Mouse (Mus musculus) cerebellum, adult 11 months (tissue): ENCODE data around the gene Tcf12.

ENCODE experiments used
- DNase-seq: peaks from one replicate; pipeline ENCODE4 v3.0.0; 2022

Gene Tcf12

DNA sequence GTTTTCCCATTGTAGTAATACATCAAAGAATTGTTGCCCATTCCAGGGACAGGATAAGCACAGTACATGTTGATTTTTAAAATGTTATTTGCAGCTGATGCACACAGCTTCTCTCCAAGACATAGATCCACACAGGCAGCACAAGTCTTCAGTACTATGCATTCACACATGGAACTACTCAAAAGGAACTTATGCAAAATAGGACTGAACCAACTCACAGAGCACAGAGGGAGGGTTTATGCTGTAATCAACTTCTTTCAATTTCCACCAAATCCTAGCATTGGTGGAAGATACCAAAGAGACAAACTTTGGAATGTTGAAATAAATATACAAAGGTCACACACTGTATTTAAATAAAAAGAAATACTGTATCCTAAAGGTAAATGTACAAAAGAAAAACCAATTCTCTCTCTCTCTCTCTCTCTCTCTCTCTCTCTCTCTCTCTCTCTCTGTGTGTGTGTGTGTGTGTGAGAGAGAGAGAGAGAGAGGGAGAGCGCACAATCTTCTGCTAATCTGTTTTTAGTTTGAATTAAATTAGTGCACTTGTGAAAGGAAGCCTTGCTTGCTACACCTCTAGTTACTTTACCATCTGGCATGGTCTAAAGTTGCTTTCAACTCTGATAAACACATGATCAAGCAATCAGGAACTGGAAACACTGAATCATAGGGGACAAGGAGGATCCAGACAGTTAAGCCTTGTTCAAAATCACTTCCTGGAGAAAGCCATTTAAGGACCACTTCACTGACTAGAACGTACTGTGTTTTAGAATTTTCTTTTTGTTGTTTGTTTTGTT is 215.5 kb downstream of the Tcf12 start:
- no peak for DNase-seq

DNA sequence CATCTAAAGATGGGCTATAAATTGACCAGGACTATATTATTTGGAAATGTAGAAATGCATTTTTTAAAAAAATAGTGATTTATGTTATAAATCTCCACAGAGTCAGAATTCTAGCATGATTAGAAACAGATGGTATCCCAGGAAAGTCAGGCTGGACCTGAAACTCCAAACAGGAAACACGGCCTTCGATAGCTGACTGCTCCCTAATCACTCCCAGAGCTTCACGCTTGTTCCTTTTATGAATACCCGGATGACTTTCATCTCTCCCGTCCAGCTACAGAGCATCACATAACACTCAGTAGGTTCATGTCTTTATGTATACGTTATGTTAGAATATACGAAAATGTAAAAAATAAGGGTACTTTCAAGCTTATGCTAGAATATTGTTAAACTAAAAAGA is 216.4 kb downstream of the Tcf12 start:
- DNase-seq = no peak

DNA sequence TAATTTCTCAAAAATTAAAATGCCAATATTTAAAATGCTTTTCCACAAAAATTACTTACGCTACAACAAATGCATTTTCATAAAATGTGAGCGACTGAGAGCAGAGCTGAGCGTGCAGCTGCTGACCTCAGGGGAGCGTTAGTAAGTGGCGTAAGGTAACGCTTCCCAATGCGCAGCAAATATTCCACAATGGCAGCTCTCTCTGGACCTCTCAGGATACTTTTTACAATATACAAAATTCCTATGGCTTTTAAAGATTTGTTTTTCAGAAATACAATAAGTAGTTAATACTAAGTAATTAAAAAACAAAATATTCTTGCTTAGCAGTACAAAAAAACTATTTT is 216.8 kb downstream of the Tcf12 start:
- DNase-seq = no peak

DNA sequence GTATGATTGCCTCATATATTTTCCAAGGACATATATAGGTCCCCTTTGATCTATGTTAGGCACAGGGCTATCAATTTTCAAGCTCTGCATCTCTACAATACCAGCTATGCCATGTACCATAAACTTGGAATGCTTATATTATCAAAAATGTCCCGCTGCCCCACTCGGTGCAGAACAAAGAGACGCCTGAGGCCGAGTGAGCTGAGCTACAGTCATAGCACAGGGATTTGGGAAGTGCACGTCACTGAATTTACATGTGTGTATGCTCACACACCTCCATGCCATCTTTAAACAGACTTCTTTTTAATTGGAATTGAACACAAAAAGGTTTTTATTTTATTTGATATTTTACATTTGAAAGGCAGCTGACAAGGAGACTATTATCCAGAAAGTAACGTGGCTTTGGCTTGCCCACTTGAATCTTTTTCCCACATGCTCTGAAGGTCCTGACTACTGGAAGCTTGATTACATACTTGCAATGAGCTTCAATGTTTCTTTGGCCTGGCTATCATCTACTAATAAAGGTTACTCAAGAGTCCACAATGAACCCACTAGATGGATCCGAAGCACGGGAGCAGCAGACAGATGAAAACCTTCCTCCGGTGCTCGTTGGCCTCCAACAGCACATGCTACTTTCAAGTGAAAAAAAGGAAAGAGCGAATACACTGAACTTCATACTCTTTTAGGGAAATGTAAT is 217.3 kb downstream of the Tcf12 start:
- DNase-seq = no peak

DNA sequence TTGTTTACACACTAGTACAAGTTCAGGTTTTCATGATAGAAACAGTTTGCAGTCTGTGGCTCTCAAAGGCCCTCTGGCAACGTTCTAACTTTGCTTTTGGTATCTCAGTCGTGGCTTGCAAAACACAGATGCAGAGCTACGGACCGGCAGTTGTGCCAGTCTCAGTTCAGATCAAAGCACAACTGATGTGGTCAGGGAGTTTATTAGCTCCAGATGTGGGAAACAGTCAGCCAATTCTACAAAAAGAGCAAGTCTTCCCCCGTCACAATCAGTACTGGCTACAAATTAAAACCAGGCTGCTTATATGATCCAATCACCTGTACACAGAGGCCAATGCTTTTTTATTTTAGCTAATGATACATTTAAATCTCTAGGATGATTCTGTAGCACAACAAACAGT is 223.2 kb downstream of the Tcf12 start:
- DNase-seq = no peak

DNA sequence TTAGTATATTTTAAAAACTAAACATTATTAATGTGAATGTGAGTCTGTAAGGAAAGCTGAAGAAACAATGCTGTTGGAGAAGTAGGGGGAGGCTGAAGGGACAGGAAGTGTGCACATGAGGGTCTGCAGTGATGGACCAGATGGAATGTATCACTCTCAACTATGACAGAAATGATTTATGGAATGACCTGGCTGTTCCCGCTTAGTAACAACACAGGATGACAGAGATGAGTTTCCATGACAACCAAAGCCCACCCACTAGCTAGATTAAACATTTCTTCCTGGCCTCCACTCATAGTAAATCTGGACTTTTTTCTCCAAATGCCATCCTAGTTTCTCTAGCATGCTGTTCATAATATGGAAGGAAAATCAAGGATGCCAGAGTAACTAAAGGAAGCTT is 231.0 kb downstream of the Tcf12 start:
- DNase-seq = no peak

GRCm38 (mm10) chr9:71879972-71880371 is 231.7 kb downstream of the Tcf12 start:
- no peak for DNase-seq

DNA sequence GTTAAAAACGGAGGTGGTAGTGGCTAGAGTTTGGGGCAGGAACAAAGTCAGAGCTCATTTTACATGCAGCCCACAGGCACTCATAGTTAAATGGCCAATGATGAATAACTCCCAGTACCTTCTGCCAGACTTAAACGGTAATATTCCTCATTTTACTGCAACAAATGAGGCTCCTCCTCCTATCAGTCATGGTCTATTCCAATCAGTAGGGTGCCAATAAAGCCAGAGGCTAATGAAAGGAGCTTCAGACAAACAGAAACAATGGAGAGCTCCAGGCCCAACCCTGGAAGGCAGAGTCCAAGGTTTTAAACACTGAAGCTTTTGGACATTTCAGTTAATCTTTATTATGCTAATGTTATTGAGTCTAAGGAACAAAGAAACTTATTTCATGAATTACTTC is 232.3 kb downstream of the Tcf12 start:
- no peak for DNase-seq

- no peak for DNase-seq
These were observed 233.8 kb downstream of the Tcf12 start for GRCm38 (mm10) chr9:71877867-71878266.

GRCm38 (mm10) chr9:71874761-71875160 is 236.9 kb downstream of the Tcf12 start:
- DNase-seq = no peak

- DNase-seq = no peak
These were observed 237.6 kb downstream of the Tcf12 start for GRCm38 (mm10) chr9:71874035-71874572.

GRCm38 (mm10) chr9:71863338-71863737 is 248.3 kb downstream of the Tcf12 start:
- DNase-seq = no peak

- DNase-seq = no peak
These were observed 250.0 kb downstream of the Tcf12 start for GRCm38 (mm10) chr9:71861629-71862028.

DNA sequence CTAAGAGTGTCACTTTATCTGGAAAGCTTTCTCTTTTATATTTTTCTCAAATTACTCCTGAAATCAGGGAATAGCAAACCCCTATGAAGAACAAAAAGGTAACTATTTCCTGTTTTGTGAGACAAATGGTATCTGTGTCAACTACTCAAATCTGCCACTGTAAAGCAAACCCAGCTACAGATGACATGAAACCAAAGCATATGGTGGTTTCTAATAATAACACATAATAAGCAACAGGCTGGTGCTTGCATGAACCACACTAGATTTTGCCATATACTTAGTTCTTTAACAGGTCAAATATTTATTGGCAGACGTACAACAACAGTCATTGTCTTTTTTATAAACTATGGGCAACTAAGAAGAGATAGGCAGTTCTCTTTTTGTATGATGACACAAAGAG is 253.7 kb downstream of the Tcf12 start:
- DNase-seq = no peak

GRCm38 (mm10) chr9:71853904-71854303 is 257.8 kb downstream of the Tcf12 start:
- DNase-seq = no peak

DNA sequence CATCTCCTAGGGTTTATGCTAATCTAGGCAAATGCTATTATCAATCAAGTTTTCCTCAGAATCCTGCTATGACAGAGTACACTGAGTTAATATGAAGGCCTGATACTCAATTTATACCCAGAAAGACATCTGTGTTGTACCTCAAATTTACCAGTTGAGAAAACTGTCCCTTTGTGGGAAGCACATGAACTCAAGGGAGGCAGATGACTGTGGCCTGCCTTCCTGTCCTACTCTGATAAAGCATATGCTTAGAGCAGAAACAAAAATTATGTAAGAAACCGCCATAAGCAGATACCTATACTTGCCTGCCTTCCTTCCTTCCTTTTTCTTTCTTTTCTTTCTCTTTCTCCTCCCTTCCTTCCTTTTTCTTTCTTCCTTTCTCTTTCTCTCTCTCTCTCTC is 261.4 kb downstream of the Tcf12 start:
- DNase-seq = no peak

DNA sequence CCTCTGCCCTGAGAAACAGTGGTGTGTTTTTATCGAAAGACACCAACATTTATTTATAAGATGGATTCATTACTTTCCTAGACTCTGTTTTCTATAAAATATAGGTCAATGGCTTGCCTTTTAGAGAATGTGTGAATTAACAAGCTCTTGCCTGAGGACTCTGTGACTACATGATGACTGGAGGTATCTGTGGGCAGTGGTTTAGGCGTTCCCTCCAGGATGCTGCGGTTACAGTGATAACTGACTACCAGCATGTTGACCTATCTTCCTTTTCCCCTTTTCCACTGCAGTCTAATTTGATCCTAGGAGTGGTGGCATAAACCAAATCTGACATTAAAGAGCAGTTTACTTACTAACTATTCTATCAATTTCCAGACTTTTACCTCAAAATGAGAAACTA is 263.3 kb downstream of the Tcf12 start:
- no peak for DNase-seq

GRCm38 (mm10) chr9:71847921-71848320 is 263.8 kb downstream of the Tcf12 start:
- no peak for DNase-seq

DNA sequence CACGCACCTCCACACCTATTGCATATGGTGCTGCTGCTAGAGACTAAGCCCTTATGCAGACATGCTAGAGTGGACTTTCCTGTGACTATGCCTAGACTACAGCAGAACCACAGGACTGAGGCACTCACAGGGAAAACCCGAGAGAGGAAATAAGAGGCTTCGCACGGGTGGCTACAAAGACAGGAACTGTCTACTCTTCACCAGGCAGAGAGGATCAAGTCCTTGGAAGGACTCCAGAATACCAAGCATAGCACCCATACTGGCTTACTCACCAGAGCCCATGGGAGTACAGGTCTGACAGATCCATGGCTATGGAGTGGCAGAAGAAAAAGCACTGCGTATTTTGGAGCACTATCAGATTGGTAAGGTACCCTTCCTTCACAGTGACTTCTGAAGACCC is 269.8 kb downstream of the Tcf12 start:
- no peak for DNase-seq

DNA sequence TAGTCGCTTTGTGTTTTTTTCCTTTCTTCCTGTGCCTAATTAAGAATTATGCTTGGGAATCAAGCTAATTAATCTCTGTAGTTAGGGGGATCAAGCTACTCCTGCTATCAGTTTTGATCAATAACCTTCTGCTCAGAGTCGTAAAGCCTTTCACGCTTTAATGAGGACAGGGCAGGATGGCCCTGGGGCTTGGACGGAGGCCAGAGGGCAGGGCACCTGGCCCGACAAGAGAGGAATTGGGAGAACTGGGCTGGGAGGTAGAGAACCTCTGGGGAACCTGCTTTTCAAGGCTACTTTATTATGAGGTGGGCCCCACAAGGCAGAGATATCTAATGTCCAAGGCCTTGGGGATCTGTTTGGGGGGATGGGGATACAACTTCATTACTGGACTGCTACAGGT is 274.3 kb downstream of the Tcf12 start:
- no peak for DNase-seq

- DNase-seq = no peak
These were observed 275.3 kb downstream of the Tcf12 start for GRCm38 (mm10) chr9:71836366-71836765.

DNA sequence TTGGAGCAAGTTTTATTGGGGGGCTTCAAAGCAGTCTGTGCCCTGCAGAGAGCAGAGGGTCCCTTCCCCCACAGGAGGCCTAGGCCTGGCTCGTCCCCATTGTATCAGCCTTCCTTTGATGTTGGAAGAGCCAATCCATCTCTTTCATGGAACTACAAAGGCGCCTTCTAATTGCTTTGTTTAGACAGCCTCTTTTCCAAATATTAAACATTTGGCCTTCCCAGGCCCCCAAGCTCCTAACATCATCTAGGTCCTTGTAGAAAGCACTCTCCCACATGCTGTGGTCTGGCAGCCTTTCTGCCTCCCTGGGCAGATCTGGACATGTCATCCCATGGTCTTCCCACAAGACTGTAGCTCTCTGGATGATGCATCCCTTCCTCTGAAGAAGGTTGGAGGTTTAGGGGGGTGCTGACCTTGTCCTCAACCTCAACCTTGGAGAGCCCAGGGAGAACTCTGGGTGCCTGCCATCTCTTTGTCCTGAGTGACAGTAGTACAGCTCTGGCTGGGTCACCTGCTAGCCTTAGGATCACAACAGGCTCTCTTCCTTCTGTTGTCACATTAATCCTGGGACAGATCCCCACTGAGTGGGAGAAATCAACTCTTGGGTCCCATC is 276.4 kb downstream of the Tcf12 start:
- no peak for DNase-seq

- no peak for DNase-seq
These were observed 277.0 kb downstream of the Tcf12 start for GRCm38 (mm10) chr9:71834707-71835106.
